Mouse (Mus musculus) midbrain, embryonic 11.5 days (tissue): ENCODE measurements around the gene Fbxl2. TPM values are rescaled to one million over a fixed set of nuclear protein-coding genes. Genes with fewer than 3 reads are reported as not detected.
"Not testable (repeated sequence)": the region's sequence is repeated elsewhere in the genome, so short reads cannot be mapped to it uniquely, and the experiment has no call there.

ENCODE experiments used
- ATAC-seq: fragments of 200-750 bp; cut with Nextera tagmentation; 2 replicates; pipeline ENCODE4 v1.8.0; 2017; ENCODE audit warnings: moderate TSS enrichment, moderate library complexity; ENCODE audit not compliant: low FRiP score
- DNase-seq: peaks from one replicate; pipeline ENCODE4 v3.0.0; 2015; ENCODE audit warnings: low spot score; ENCODE audit errors: missing footprints
- H3K27ac ChIP-seq: fragments of 300-500 bp; sonication (generic); 2 replicates; pipeline ENCODE4 v1.5.1; 2014; ENCODE audit warnings: low read depth, low read length
- H3K27me3 ChIP-seq: fragments of 300-500 bp; sonication (generic); 2 replicates; pipeline ENCODE4 v1.6.1; 2014; ENCODE audit warnings: mild to moderate bottlenecking, low read length, moderate library complexity, mixed read lengths; ENCODE audit not compliant: control insufficient read depth, insufficient read depth
- H3K36me3 ChIP-seq: fragments of 300-500 bp; sonication (generic); 2 replicates; pipeline ENCODE4 v1.6.1; 2014; ENCODE audit warnings: mild to moderate bottlenecking, low read length, moderate library complexity, mixed read lengths; ENCODE audit not compliant: control insufficient read depth, insufficient read depth
- H3K4me1 ChIP-seq: fragments of 300-500 bp; sonication (generic); 2 replicates; pipeline ENCODE4 v1.6.1; 2014; ENCODE audit warnings: low read length; ENCODE audit not compliant: control insufficient read depth, insufficient read depth
- H3K4me2 ChIP-seq: fragments of 300-500 bp; sonication (generic); 2 replicates; pipeline ENCODE4 v1.6.1; 2014; ENCODE audit warnings: mild to moderate bottlenecking, moderate library complexity
- H3K4me3 ChIP-seq: fragments of 300-500 bp; sonication (generic); 2 replicates; pipeline ENCODE4 v1.5.1; 2014; ENCODE audit warnings: low read depth, low read length
- H3K9ac ChIP-seq: fragments of 300-500 bp; sonication (generic); 2 replicates; pipeline ENCODE4 v1.6.1; 2014; ENCODE audit warnings: low read length
- H3K9me3 ChIP-seq: fragments of 300-500 bp; sonication (generic); 2 replicates; pipeline ENCODE4 v1.6.1; 2016; ENCODE audit warnings: low read length; ENCODE audit not compliant: control insufficient read depth
- WGBS: fragments of 180-500 bp; shearing (Covaris S2); extraction: QIAGEN DNeasy Blood & Tissue Kit; methylation state at CpG from one replicate; pipeline ENCODE4 v1.1.7; 2014; 5-methylcytosine and 5-hydroxymethylcytosine counted together
- polyA plus RNA-seq: library from polyadenylated mRNA; unstranded; fragments of >200 nt; fragmentation: Nextera tagmentation; extraction: Ambion mirVana; gene quantifications from 2 replicates; pipeline ENCODE4 v1.2.1, GENCODE M21; 2014

The Fbxl2 gene
- 7.9 and 8.1 TPM in 2 replicates for polyA plus RNA-seq

DNA sequence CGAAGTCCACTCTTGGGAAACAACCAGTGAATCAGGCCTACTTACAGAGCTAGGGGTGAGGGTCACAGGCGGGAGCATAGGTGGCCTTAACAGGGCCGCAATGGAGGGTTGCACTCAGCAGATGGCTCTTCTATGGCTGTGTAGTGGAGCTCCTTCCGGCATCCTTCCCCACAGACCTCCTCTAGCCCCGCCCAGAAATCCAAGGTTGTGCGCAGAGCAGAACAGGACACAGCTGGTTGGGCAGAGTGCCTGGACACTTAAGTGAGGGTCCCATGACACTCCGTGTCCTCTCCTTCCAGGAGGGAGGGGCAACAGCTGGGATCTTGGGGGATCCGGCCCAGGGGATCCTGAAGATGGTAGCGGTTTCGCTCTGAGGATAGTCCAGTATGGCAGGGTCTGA is at the start of gene Fbxl2:
Gene Fbxl2 (minus strand): TSS at position 164 of the 400 bp plus-strand sequence.
- ATAC-seq (no peak), DNase-seq (no peak)
- H3K27ac ChIP-seq = no peak within 1 kb of the TSS
- no peaks in the 10 kb centered on the region for H3K9me3 ChIP-seq
- no peaks in the 10 kb centered on the region for H3K27me3 ChIP-seq
- WGBS = 88% methylated on average over 10 of the region's 10 CpGs
- no peaks in the 10 kb centered on the region for H3K4me1 ChIP-seq
- no peaks in the 10 kb centered on the region for H3K36me3 ChIP-seq
- H3K4me2 ChIP-seq = no peak within 1 kb of the TSS
- H3K4me3 ChIP-seq = no peak within 1 kb of the TSS
- no peak within 1 kb of the TSS for H3K9ac ChIP-seq

- H3K9me3 ChIP-seq = no peaks in the 10 kb centered on the region
Observed at GRCm38 (mm10) chr9:114094854-114095253, 48.9 kb upstream of the Fbxl2 start.

GRCm38 (mm10) chr9:114092188-114092587 is 46.2 kb upstream of the Fbxl2 start:
- not testable (repeated sequence) for H3K27ac ChIP-seq, H3K9ac ChIP-seq, H3K27me3 ChIP-seq, H3K36me3 ChIP-seq, H3K4me2 ChIP-seq, H3K4me1 ChIP-seq, H3K9me3 ChIP-seq, H3K4me3 ChIP-seq
- ATAC-seq (peak; percentile 72), DNase-seq (peak; percentile 91)
- 13% methylated on average over 9 of the region's 9 CpGs for WGBS

More at GRCm38 (mm10) chr9:114094854-114095253, 48.9 kb upstream of the Fbxl2 start:
- H3K36me3 ChIP-seq = no peaks in the 10 kb centered on the region
- no peak overlapping the region for H3K9ac ChIP-seq
- 86% methylated on average over 2 of the region's 2 CpGs for WGBS
- H3K4me2 ChIP-seq = no peak overlapping the region
- no peak overlapping the region for H3K27ac ChIP-seq
- H3K4me3 ChIP-seq = no peak overlapping the region
- H3K4me1 ChIP-seq = no peaks in the 10 kb centered on the region
- H3K27me3 ChIP-seq = no peaks in the 10 kb centered on the region
- ATAC-seq (no peak), DNase-seq (no peak)

- not testable (repeated sequence) for H3K36me3 ChIP-seq, ATAC-seq, H3K4me3 ChIP-seq, H3K9ac ChIP-seq, H3K9me3 ChIP-seq, DNase-seq, H3K4me1 ChIP-seq, H3K27me3 ChIP-seq, H3K4me2 ChIP-seq, H3K27ac ChIP-seq
- WGBS = 88% methylated on average over 6 of the region's 6 CpGs
Observed at GRCm38 (mm10) chr9:114088885-114089284, 42.9 kb upstream of the Fbxl2 start.

DNA sequence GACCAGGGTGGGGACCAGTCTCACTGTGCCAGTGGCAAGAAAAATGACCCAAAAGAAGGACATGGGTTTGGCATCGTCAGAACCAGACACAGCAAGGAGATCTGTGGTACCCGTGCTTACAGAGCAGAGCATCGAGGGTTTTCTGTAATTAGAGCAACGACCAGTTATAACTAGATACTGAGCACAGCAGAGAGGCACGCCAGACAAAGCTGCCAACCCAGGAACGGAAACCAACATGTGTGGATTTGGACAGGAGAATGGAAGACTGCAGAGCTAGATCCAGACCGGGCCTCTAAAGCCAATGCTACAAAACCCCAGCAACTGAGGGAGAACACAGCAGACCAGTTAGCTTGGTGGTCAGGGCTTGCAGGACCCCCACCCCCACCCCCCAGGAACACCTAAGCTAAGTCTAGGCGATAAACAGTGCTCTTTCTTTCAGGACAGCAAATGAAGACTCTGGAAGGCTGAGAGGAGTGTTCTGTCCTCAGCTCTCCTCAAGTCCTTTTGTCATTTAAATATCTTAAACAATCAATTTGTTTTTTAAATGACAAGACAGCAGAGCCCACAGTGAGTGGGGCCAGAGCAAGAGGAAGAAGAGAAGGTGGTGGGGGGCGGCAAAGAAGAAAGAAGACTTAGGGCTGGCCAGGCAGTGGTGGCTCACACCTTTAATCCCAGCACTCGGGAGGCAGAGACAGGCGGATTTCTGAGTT is 41.3 kb upstream of the Fbxl2 start:
- H3K9ac ChIP-seq = no peak overlapping the region
- no peaks in the 10 kb centered on the region for H3K36me3 ChIP-seq
- ATAC-seq (no peak), DNase-seq (no peak)
- no peaks in the 10 kb centered on the region for H3K9me3 ChIP-seq
- 71% methylated on average over 11 of the region's 11 CpGs for WGBS
- H3K4me1 ChIP-seq = no peaks in the 10 kb centered on the region
- H3K4me2 ChIP-seq = no peak overlapping the region
- no peak overlapping the region for H3K4me3 ChIP-seq
- no peaks in the 10 kb centered on the region for H3K27me3 ChIP-seq
- H3K27ac ChIP-seq = no peak overlapping the region

DNA sequence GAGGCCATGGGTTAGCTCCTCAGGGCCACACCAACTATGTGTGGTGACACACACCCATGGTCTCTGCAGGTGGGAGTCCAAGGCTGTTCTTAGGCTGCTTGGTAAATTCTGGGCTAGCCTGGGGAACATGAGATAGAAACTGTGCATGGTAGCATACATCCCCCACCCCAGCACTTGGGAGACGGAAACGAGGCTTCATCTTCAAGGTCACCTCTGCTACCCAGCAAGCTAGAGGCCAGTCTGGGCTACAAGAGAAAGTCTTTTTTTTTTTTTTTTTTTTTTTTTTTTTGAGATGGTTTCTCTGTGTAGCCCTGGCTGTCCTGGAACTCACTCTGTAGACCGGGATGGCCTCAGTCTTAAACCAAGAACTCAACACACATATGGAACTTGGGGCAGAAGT is 40.4 kb upstream of the Fbxl2 start:
- WGBS = 94% methylated on average over 3 of the region's 3 CpGs
- no peaks in the 10 kb centered on the region for H3K9me3 ChIP-seq
- no peaks in the 10 kb centered on the region for H3K36me3 ChIP-seq
- no peak overlapping the region for H3K27ac ChIP-seq
- H3K9ac ChIP-seq = no peak overlapping the region
- H3K4me2 ChIP-seq = no peak overlapping the region
- no peaks in the 10 kb centered on the region for H3K27me3 ChIP-seq
- no peak for DNase-seq
- H3K4me1 ChIP-seq = no peaks in the 10 kb centered on the region
- H3K4me3 ChIP-seq = no peak overlapping the region
- ATAC-seq = no peak

- DNase-seq (no peak), ATAC-seq (no peak)
- Histone ChIP-seq H3K36me3 (no peaks in the 10 kb centered on the region), H3K4me3 (no peak overlapping the region), H3K4me2 (no peak overlapping the region), H3K27me3 (no peaks in the 10 kb centered on the region), H3K9me3 (no peaks in the 10 kb centered on the region), H3K4me1 (no peaks in the 10 kb centered on the region), H3K9ac (no peak overlapping the region), H3K27ac (no peak overlapping the region)
- WGBS = 88% methylated on average over 19 of the region's 19 CpGs
Observed at GRCm38 (mm10) chr9:114073681-114074080, 27.7 kb upstream of the Fbxl2 start.

DNA sequence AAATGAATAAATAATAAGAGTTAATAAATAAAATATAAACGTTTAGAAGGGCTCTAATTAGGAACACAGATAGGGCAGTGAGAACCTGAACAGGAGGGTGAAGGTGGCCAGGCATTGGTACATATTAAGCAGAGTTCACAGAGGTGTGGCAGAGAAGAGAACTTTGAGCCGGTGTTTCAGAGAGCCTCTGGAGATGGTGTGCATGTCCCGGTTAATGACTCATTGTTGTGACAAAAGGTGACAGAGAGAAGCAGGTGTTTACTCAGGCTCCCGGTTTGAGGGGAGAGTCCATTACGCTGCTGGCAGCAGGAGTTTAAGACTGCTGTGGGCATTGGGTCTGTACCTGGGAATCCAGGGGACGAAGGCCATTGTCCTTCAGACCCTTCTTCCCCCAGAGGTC is 23.4 kb upstream of the Fbxl2 start:
- no peak overlapping the region for H3K4me2 ChIP-seq
- H3K9me3 ChIP-seq = no peaks in the 10 kb centered on the region
- no peaks in the 10 kb centered on the region for H3K4me1 ChIP-seq
- no peak overlapping the region for H3K4me3 ChIP-seq
- no peak for ATAC-seq
- no peak for DNase-seq
- no peaks in the 10 kb centered on the region for H3K27me3 ChIP-seq
- 78% methylated on average over 6 of the region's 6 CpGs for WGBS
- no peak overlapping the region for H3K9ac ChIP-seq
- H3K27ac ChIP-seq = no peak overlapping the region
- H3K36me3 ChIP-seq = no peaks in the 10 kb centered on the region

GRCm38 (mm10) chr9:114068494-114069053 is 22.6 kb upstream of the Fbxl2 start:
- no peak for ATAC-seq
- Histone ChIP-seq H3K4me2 (no peak overlapping the region), H3K4me1 (no peaks in the 10 kb centered on the region), H3K4me3 (no peak overlapping the region), H3K27ac (no peak overlapping the region), H3K27me3 (no peaks in the 10 kb centered on the region), H3K9me3 (no peaks in the 10 kb centered on the region), H3K36me3 (no peaks in the 10 kb centered on the region), H3K9ac (no peak overlapping the region)
- DNase-seq = peak; percentile 82
- WGBS = 59% methylated on average over 12 of the region's 12 CpGs
